Mouse (Mus musculus) embryonic fibroblast, embryonic 13.5 days (primary cell): ENCODE data around the gene Sytl2. TPM values are rescaled to one million over a fixed set of nuclear protein-coding genes. Genes with fewer than 3 reads are reported as not detected.

Experiments
- H3K27ac ChIP-seq: 2 replicates; pipeline ENCODE4 v1.5.1; 2012; ENCODE audit warnings: low read length, control low read depth, inconsistent platforms; ENCODE audit not compliant: insufficient read depth
- H3K4me1 ChIP-seq: 2 replicates; pipeline ENCODE4 v1.6.1; 2011; ENCODE audit warnings: low read length; ENCODE audit not compliant: control insufficient read depth, insufficient read depth
- H3K4me3 ChIP-seq: 2 replicates; pipeline ENCODE4 v1.5.1; 2011; ENCODE audit warnings: mild to moderate bottlenecking, control low read depth, low read length; ENCODE audit not compliant: insufficient read depth
- CTCF ChIP-seq: IDR thresholded peaks from 2 replicates; pipeline ENCODE4 v1.5.1; 2011; ENCODE audit warnings: mild to moderate bottlenecking, control low read depth, low read length, moderate library complexity, borderline replicate concordance; ENCODE audit not compliant: insufficient read depth
- POLR2A ChIP-seq: IDR thresholded peaks from 2 replicates; pipeline ENCODE4 v1.6.1; 2011; ENCODE audit warnings: low read depth, mild to moderate bottlenecking, control low read depth, low read length, moderate library complexity
- polyA plus RNA-seq: library from polyadenylated mRNA; stranded (reverse); fragments of >200 nt; gene quantifications from 2 replicates; pipeline ENCODE4 v1.2.4, GENCODE M21; 2011; ENCODE audit warnings: low read depth; ENCODE audit not compliant: missing spikeins, insufficient read length

The Sytl2 gene
- polyA plus RNA-seq, 1 experiment, result 31.1 TPM

GRCm38 (mm10) chr7:90334831-90335230 is 32.8 kb downstream of the Sytl2 start:
- TF ChIP-seq CTCF, result no peak
- no peak for TF ChIP-seq POLR2A

GRCm38 (mm10) chr7:90335755-90336194 is 33.7 kb downstream of the Sytl2 start:
- TF ChIP-seq POLR2A (no peak), CTCF (no peak)
- Histone ChIP-seq H3K4me3 (no peak overlapping the region), H3K4me1 (peaks cover 12% of the 10 kb centered on the region), H3K27ac (peak overlapping the region; percentile 86)

More at GRCm38 (mm10) chr7:90334831-90335230, 32.8 kb downstream of the Sytl2 start:
- H3K4me1 ChIP-seq, result peaks cover 12% of the 10 kb centered on the region
- H3K4me3 ChIP-seq, result no peak overlapping the region
- H3K27ac ChIP-seq, result peak overlapping the region; percentile 65

- TF ChIP-seq CTCF (no peak), POLR2A (no peak)
- Histone ChIP-seq H3K4me3 (no peak overlapping the region), H3K4me1 (peaks cover 9% of the 10 kb centered on the region), H3K27ac (no peak overlapping the region)
Measured at GRCm38 (mm10) chr7:90341212-90341957, 39.3 kb downstream of the Sytl2 start.

GRCm38 (mm10) chr7:90344903-90345302 is 42.9 kb downstream of the Sytl2 start:
- Histone ChIP-seq H3K4me1 (peaks cover 12% of the 10 kb centered on the region), H3K4me3 (no peak overlapping the region), H3K27ac (no peak overlapping the region)
- no peak for TF ChIP-seq POLR2A
- TF ChIP-seq CTCF, result no peak

GRCm38 (mm10) chr7:90347779-90348437 is 45.9 kb downstream of the Sytl2 start:
- Histone ChIP-seq H3K4me1 (peaks cover 4% of the 10 kb centered on the region; the same call in 1 of the 2 replicates), H3K4me3 (no peak overlapping the region), H3K27ac (0 out of 2 replicates have a peak overlapping the region, but pooled peaks have one; percentile 4)
- TF ChIP-seq CTCF, result no peak
- TF ChIP-seq POLR2A, result no peak

- Histone ChIP-seq H3K27ac (no peak overlapping the region), H3K4me3 (no peak overlapping the region), H3K4me1 (peaks cover 11% of the 10 kb centered on the region; the same call in 1 of the 2 replicates)
- TF ChIP-seq POLR2A (no peak), CTCF (no peak)
Measured at GRCm38 (mm10) chr7:90349014-90349413, 47.0 kb downstream of the Sytl2 start.

- TF ChIP-seq CTCF (no peak), POLR2A (no peak)
- Histone ChIP-seq H3K4me1 (peaks cover 20% of the 10 kb centered on the region), H3K4me3 (no peak overlapping the region), H3K27ac (no peak overlapping the region)
Measured at GRCm38 (mm10) chr7:90352183-90352582, 50.1 kb downstream of the Sytl2 start.

GRCm38 (mm10) chr7:90353488-90354228 is 51.6 kb downstream of the Sytl2 start:
- H3K4me1 ChIP-seq, result peaks cover 16% of the 10 kb centered on the region
- no peak for TF ChIP-seq CTCF
- no peak overlapping the region for H3K4me3 ChIP-seq
- H3K27ac ChIP-seq, result peak overlapping the region; percentile 39; the same call in 1 of the 2 replicates

- Histone ChIP-seq H3K4me1 (peaks cover 16% of the 10 kb centered on the region), H3K27ac (peak overlapping the region; percentile 10; the same call in 1 of the 2 replicates), H3K4me3 (no peak overlapping the region)
- TF ChIP-seq POLR2A (no peak), CTCF (no peak)
Measured at GRCm38 (mm10) chr7:90354229-90354604, 52.2 kb downstream of the Sytl2 start.
